ENCODE assay signal across 8 mouse cellular contexts in genomic region chr2:153350552-153351181, GRCm38 (mm10). TPM values are rescaled to one million over a fixed set of nuclear protein-coding genes. Genes with fewer than 3 reads are reported as not detected.
DNase-seq lines count a peak whose midpoint lies in the region; ATAC-seq and TF ChIP-seq lines count a peak whose summit lies in the region.

No protein-coding gene starts in this region.

- H3K27me3 ChIP-seq in heart, embryonic 10.5 days (ENCODE audit: insufficient read depth, poor library complexity, severe bottlenecking): no peaks in the 10 kb centered on the region
- H3K27me3 ChIP-seq in lung, postnatal 0 days (replicated peaks; ENCODE audit: insufficient read depth, low read length): no peaks in the 10 kb centered on the region

- H3K4me3 ChIP-seq in heart, embryonic 10.5 days: peak overlapping the region; percentile 37; the same call in 1 of the 2 replicates
- H3K4me3 ChIP-seq in lung, postnatal 0 days (ENCODE audit: low read depth, low read length): 0 out of 2 replicates have a peak overlapping the region, but pooled peaks have one; percentile 0

- H3K4me1 ChIP-seq in heart, embryonic 10.5 days: peaks cover 36% of the 10 kb centered on the region
- peaks cover 21% of the 10 kb centered on the region; the same call in 1 of the 2 replicates for H3K4me1 ChIP-seq in lung, postnatal 0 days (ENCODE audit: insufficient read depth, low read depth, low read length)

- H3K36me3 ChIP-seq in heart, embryonic 10.5 days: peaks cover 33% of the 10 kb centered on the region
- H3K36me3 ChIP-seq in lung, postnatal 0 days (ENCODE audit: insufficient read depth, low read length): peaks cover 7% of the 10 kb centered on the region; the same call in 1 of the 2 replicates

- ATAC-seq in lung, postnatal 0 days: peak; percentile 31; the same call in 1 of the 2 replicates

- no peak for TF ChIP-seq CTCF in lung, postnatal 0 days (IDR thresholded peaks at IDR 0.05)

- intact Hi-C loops in heart, postnatal 25 days (cut with DNase I): loop anchor here (5.0 kb wide), 1 partner anchor 42 kb away; no protein-coding TSS in a partner anchor

- peak overlapping the region; percentile 34 for H3K4me2 ChIP-seq in lung, postnatal 0 days (replicated peaks; ENCODE audit: low read depth, low read length)

- H3K9ac ChIP-seq in lung, postnatal 0 days (replicated peaks; ENCODE audit: low read depth): no peak overlapping the region

- H3K9me3 ChIP-seq in heart, embryonic 10.5 days: no peaks in the 10 kb centered on the region
- no peaks in the 10 kb centered on the region for H3K9me3 ChIP-seq in lung, postnatal 0 days (ENCODE audit: low read length)

- H3K27ac ChIP-seq in heart, embryonic 10.5 days: peak overlapping the region; percentile 77; the same call in 1 of the 2 replicates
- H3K27ac ChIP-seq in lung, postnatal 0 days (ENCODE audit: low read length): peak overlapping the region; percentile 80

- DNase-seq in heart, adult 8-10 months (ENCODE audit: low spot score): peak; percentile 38
- no peak for DNase-seq in heart, postnatal 25 days (ENCODE audit: low spot score)
- DNase-seq in CD4-positive, CD25-positive, alpha-beta regulatory T cell, adult 2 months (ENCODE audit: low read depth, low spot score): peak; percentile 62
- DNase-seq in heart, embryonic 10.5 days (ENCODE audit: low spot score): peak; percentile 78
- peak; percentile 79 for DNase-seq in lung, postnatal 0 days (ENCODE audit: low spot score)
- no peak for DNase-seq in urinary bladder, adult 18-20 months (ENCODE audit: low spot score in 2 of 2)
- no peak for DNase-seq in gastrocnemius, adult 8-10 months (ENCODE audit: low spot score in 2 of 2)
- DNase-seq in adrenal gland, adult 8-10 months: no peak

- TF ChIP-seq EP300 in lung, postnatal 0 days (IDR thresholded peaks at IDR 0.05): peak; percentile 80

- 13% methylated on average over 6 of the region's 6 CpGs for whole genome bisulfite sequencing in heart, embryonic 10.5 days
- 6% methylated on average over 6 of the region's 6 CpGs for WGBS in lung, postnatal 0 days

RNA-seq across cellular contexts. Expression of gene Asxl1, which starts 5.0 kb away (rescaled TPM):
- total RNA-seq in heart, adult 8-10 months (2022): 10 to 100 TPM; 17.6 to 23.9 (median 22.1) TPM
- 10 to 100 TPM; 22.4 to 23.7 TPM for total RNA-seq in heart, postnatal 25 days (2021)
- polyA plus RNA-seq in heart, embryonic 10.5 days (2016; fragmentation: Nextera tagmentation; extraction: Ambion mirVana): 9.2 and 9.6 TPM in 2 replicates
- polyA plus RNA-seq in lung, postnatal 0 days (2015; fragmentation: Nextera tagmentation; extraction: Ambion mirVana): 10.3 and 12.1 TPM in 2 replicates
- 10 to 100 TPM in 2 of 4 experiments, 1 to 10 TPM in 2; 8.1 to 12.1 (median 10.5) TPM for total RNA-seq in gastrocnemius, adult 8-10 months (2022)
- total RNA-seq in adrenal gland, adult 8-10 months (2022): 10 to 100 TPM; 31.1 to 39.8 (median 33.2) TPM

RNA-seq across cellular contexts. Expression of gene Kif3b, which starts 59.5 kb away (rescaled TPM):
- total RNA-seq in heart, adult 8-10 months (2022): 1 to 10 TPM; 6.4 to 9.3 (median 8.1) TPM
- total RNA-seq in heart, postnatal 25 days (2021): 1 to 10 TPM; 7.8 to 8.4 TPM
- polyA plus RNA-seq in heart, embryonic 10.5 days (2016; fragmentation: Nextera tagmentation; extraction: Ambion mirVana): 4.1 and 4.4 TPM in 2 replicates
- polyA plus RNA-seq in lung, postnatal 0 days (2015; fragmentation: Nextera tagmentation; extraction: Ambion mirVana): 4.7 and 5.2 TPM in 2 replicates
- total RNA-seq in gastrocnemius, adult 8-10 months (2022): 1 to 10 TPM; 3.0 to 3.7 (median 3.4) TPM
- total RNA-seq in adrenal gland, adult 8-10 months (2022): 10 to 100 TPM; 28.7 to 34.4 (median 32.1) TPM

Comparison
In these comparisons a context has a peak if more than half of its experiments do, and no peak if none do; other contexts are left out.
1. DNase-seq: peak in heart, adult 8-10 months (single experiment), CD4-positive, CD25-positive, alpha-beta regulatory T cell, adult 2 months (single experiment), heart, embryonic 10.5 days (single experiment) and lung, postnatal 0 days (single experiment); none in heart, postnatal 25 days (single experiment), urinary bladder, adult 18-20 months (0 of 2), gastrocnemius, adult 8-10 months (0 of 2) and adrenal gland, adult 8-10 months (single experiment).